Mouse (Mus musculus) neural tube, embryonic 11.5 days (tissue): ENCODE measurements at regions not wholly inside any gene's neighbourhood (a gene's known extent, or its start where the extent isn't known, plus 50 kb on each side); places are given as distances from the start of the nearest gene placed in this dataset.

ENCODE experiments used
- ATAC-seq: fragments of 200-750 bp; cut with Nextera tagmentation; 2 replicates; pipeline ENCODE4 v1.8.0; 2017; ENCODE audit warnings: moderate number of reproducible peaks, mild to moderate bottlenecking, moderate TSS enrichment, moderate library complexity; ENCODE audit not compliant: insufficient read depth, low FRiP score, low TSS enrichment
- DNase-seq: peaks from one replicate; pipeline ENCODE4 v3.0.0-alpha.2; 2015; ENCODE audit warnings: low spot score
- H3K27ac ChIP-seq: fragments of 300-500 bp; sonication (generic); 2 replicates; pipeline ENCODE4 v1.5.1; 2014; ENCODE audit warnings: low read depth, mild to moderate bottlenecking, low read length
- H3K27me3 ChIP-seq: fragments of 300-500 bp; sonication (generic); 2 replicates; pipeline ENCODE4 v1.6.1; 2014; ENCODE audit warnings: mild to moderate bottlenecking, low read length, mixed read lengths; ENCODE audit not compliant: control insufficient read depth, insufficient read depth
- H3K36me3 ChIP-seq: fragments of 300-500 bp; sonication (generic); 2 replicates; pipeline ENCODE4 v1.6.1; 2014; ENCODE audit warnings: mild to moderate bottlenecking, low read length, moderate library complexity, mixed read lengths; ENCODE audit not compliant: control insufficient read depth, insufficient read depth
- H3K4me1 ChIP-seq: fragments of 300-500 bp; sonication (generic); 2 replicates; pipeline ENCODE4 v1.6.1; 2014; ENCODE audit warnings: low read length, mixed read lengths; ENCODE audit not compliant: control insufficient read depth, insufficient read depth
- H3K4me2 ChIP-seq: fragments of 300-500 bp; sonication (generic); 2 replicates; pipeline ENCODE4 v1.6.1; 2014; ENCODE audit warnings: low read depth, mild to moderate bottlenecking, moderate library complexity
- H3K4me3 ChIP-seq: fragments of 300-500 bp; sonication (generic); 2 replicates; pipeline ENCODE4 v1.5.1; 2014; ENCODE audit warnings: low read depth, low read length
- H3K9ac ChIP-seq: fragments of 300-500 bp; sonication (generic); 2 replicates; pipeline ENCODE4 v1.6.1; 2014; ENCODE audit warnings: mild to moderate bottlenecking, low read length
- H3K9me3 ChIP-seq: fragments of 300-500 bp; sonication (generic); 2 replicates; pipeline ENCODE4 v1.6.1; 2016; ENCODE audit warnings: low read length; ENCODE audit not compliant: control insufficient read depth
- WGBS: fragments of 180-500 bp; shearing (Covaris S2); extraction: QIAGEN DNeasy Blood & Tissue Kit; methylation state at CpG from one replicate; pipeline ENCODE4 v1.1.7; 2014; 5-methylcytosine and 5-hydroxymethylcytosine counted together

DNA sequence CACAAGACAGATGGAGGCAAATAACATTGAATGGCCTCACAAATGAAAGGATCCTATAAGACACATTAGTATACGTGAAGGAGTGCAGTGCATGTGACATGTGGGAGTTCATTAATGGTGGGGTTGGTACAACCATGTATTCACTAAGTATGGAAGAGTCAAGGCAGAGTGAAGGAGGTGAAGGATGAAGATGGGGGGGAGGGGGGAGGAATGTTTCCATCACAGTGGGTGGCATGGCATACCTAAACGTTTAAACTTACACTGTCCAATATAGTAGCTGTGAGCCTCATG is 386.5 kb upstream of the Pik3r1 start:
- Histone ChIP-seq H3K27ac (no peak overlapping the region), H3K36me3 (no peaks in the 10 kb centered on the region), H3K9me3 (no peaks in the 10 kb centered on the region), H3K4me1 (no peaks in the 10 kb centered on the region), H3K4me2 (no peak overlapping the region), H3K9ac (no peak overlapping the region), H3K4me3 (no peak overlapping the region), H3K27me3 (no peaks in the 10 kb centered on the region)
- ATAC-seq (no peak), DNase-seq (no peak)
- WGBS: 47% methylated on average over 2 of the region's 2 CpGs

DNA sequence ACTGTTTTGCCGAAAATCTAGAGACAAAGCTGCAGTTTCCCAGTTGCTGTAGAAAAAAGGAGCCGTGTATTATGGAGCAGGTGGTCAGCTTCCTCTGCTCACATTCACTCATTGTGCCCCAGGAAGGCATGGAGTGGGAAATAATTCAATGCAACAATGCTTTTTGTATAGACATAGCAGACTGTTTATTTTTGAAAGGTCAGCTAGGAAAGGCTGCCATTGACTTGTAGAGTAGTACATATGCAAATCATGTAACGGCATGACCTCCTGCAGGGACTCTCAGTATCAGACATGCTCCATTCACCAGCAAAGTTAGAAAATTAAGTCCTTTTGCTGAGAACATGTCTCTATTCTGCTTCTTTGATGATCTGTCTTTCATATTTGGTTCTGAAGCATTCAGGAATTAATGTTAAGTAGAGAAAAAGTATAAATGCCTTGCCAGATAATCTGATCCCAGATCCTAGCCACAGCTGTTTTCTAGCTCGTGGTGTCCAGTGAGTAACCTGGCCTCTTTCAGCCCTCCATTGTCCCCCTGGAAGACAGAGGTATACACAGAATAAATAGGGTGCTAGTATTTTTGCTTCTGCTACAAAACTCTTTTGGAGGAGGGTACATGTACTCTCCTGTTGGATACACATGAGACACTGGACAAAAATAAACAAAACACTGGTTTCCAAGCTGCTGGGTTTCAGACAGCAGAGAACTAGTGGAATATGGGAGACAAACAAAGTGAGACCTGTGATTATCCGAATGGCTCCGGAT is 389.5 kb upstream of the Pik3r1 start:
- Histone ChIP-seq H3K9me3 (no peaks in the 10 kb centered on the region), H3K36me3 (no peaks in the 10 kb centered on the region), H3K4me3 (no peak overlapping the region), H3K27me3 (no peaks in the 10 kb centered on the region), H3K9ac (no peak overlapping the region), H3K4me1 (no peaks in the 10 kb centered on the region), H3K27ac (no peak overlapping the region), H3K4me2 (no peak overlapping the region)
- DNase-seq (no peak), ATAC-seq (peak; percentile 65)
- WGBS: 53% methylated on average over 6 of the region's 6 CpGs

DNA sequence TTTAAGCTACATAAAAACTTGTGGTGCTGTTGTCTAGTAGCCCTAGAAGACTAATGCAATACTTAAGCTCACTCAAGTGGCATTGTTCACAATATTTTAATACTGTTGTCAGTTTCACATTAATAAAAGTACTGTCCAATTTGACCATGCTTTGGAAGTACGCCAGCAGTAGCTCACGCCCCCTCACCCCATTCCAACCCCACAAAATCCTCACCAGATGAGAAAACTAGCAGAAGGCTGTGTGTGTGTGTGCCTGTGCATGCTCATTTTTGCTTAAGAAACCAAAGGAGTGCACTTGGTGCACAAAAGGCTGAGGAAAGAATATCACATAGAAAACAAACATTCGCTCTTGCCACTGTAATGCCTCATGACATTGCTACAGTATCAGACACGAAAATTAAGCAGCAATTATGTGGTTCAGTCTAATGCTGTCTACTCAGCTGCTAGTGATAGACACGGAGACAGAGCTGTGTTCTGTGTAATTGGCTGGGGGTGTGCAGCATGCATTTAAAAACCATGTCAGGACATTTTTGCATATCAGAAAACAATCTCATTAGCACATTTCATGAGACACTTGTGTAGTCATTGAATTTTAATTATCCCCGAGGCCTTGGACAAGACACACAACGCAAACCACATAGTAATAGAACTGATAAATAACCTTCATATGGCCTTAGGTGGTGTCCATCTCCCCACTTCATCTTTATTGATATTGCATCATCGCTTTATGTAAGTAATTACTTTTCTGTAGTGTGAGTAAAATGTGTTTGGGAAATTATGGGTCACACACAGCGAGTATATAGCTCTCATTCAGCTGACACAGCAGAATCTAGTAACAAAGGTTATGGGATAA is 405.6 kb upstream of the Pik3r1 start:
- no peak overlapping the region for H3K9ac ChIP-seq
- H3K27ac ChIP-seq: no peak overlapping the region
- H3K4me2 ChIP-seq: no peak overlapping the region
- no peak overlapping the region for H3K4me3 ChIP-seq
- no peaks in the 10 kb centered on the region for H3K4me1 ChIP-seq
- ATAC-seq: no peak
- no peaks in the 10 kb centered on the region for H3K9me3 ChIP-seq
- H3K36me3 ChIP-seq: no peaks in the 10 kb centered on the region
- WGBS: 84% methylated on average over 9 of the region's 9 CpGs
- no peak for DNase-seq
- H3K27me3 ChIP-seq: no peaks in the 10 kb centered on the region

DNA sequence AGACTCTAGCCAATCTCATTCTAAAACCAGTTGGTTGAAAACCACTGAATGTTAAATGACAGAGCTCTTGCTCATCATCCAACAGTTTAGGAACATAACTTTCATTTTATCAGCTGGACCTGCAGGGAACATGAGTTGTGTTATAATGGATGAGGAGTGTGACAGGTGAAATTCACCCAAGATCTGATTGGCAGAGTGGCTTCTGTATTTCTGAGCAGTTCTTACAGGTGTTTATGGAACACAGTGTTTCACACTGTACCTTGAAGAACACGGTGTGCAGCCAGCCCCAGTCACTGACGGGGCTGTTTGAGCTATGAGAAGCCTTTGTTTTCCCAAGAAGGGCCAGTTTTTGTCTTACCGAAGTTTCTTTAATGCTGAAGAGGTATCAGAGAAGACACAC is 406.4 kb upstream of the Pik3r1 start:
- DNase-seq (no peak), ATAC-seq (no peak)
- no peaks in the 10 kb centered on the region for H3K36me3 ChIP-seq
- no peaks in the 10 kb centered on the region for H3K4me1 ChIP-seq
- no peak overlapping the region for H3K9ac ChIP-seq
- H3K27ac ChIP-seq: no peak overlapping the region
- H3K27me3 ChIP-seq: no peaks in the 10 kb centered on the region
- no peaks in the 10 kb centered on the region for H3K9me3 ChIP-seq
- no peak overlapping the region for H3K4me2 ChIP-seq
- WGBS: 85% methylated on average over 3 of the region's 3 CpGs
- no peak overlapping the region for H3K4me3 ChIP-seq

DNA sequence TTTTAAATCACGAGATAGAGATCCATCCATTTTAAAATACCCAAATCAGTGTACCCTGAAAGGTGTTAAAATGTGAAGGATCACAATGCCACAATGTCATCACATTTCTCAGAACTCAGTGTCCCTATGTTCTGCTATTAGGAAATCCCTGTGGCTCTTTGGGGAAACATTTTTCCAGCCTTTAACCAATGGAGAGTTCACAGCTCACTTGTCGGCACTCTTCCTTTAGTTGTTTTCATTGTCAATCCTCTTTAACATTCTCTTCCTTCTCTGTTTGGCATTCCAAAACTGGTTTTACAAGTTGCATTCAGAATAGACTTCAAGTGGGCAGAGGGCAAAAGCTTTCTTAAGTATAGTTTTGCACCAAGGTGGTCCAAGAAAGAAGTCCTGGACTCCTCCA is 406.9 kb upstream of the Pik3r1 start:
- H3K27me3 ChIP-seq: no peaks in the 10 kb centered on the region
- ATAC-seq (no peak), DNase-seq (no peak)
- H3K9me3 ChIP-seq: no peaks in the 10 kb centered on the region
- H3K4me1 ChIP-seq: no peaks in the 10 kb centered on the region
- no peak overlapping the region for H3K4me3 ChIP-seq
- no peak overlapping the region for H3K4me2 ChIP-seq
- no peak overlapping the region for H3K9ac ChIP-seq
- no peaks in the 10 kb centered on the region for H3K36me3 ChIP-seq
- no peak overlapping the region for H3K27ac ChIP-seq
- WGBS: 93% methylated on average over 2 of the region's 2 CpGs

DNA sequence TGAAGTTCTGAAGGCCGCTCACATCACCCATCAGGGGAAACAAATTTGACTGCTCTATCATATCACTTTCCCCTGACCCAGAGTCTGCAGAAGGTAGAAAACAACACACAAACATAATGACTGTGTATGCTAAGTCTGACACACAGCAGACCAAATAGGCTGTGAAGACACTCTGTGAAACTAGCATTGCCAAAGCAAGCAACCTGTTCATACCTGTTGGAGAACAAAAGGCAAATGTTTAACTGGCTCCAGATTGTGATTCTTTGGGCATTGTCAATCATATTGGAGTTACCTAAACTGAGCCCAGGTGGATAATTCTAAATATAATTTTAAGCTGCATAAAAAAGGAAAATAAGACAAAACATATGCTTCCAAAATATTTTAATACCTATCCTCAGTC is 407.4 kb upstream of the Pik3r1 start:
- 81% methylated on average over 1 of the region's 1 CpGs for WGBS
- Histone ChIP-seq H3K36me3 (no peaks in the 10 kb centered on the region), H3K9me3 (no peaks in the 10 kb centered on the region), H3K9ac (no peak overlapping the region), H3K4me2 (no peak overlapping the region), H3K4me3 (no peak overlapping the region), H3K27ac (no peak overlapping the region), H3K27me3 (no peaks in the 10 kb centered on the region), H3K4me1 (no peaks in the 10 kb centered on the region)
- DNase-seq: no peak
- no peak for ATAC-seq

DNA sequence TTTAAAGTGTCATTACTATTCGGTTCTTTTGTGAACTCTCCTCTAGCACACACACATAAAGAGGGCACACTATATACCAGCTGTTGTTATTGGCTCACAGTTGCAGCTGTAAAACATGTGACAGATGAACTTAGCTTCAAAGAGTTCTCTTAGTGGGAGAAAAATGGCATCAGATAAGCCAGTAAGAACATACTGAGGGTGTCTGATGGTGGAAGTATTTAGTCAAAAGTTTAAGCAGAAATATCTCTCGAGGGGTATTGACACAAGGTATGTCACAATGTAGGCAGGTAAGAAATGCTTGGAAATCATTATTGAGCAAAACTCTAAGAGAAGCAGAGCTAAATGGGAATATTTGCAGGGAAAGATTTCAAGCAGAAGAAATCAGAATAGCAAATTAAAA is 408.4 kb upstream of the Pik3r1 start:
- no peak overlapping the region for H3K9ac ChIP-seq
- H3K27me3 ChIP-seq: no peaks in the 10 kb centered on the region
- no peaks in the 10 kb centered on the region for H3K36me3 ChIP-seq
- H3K27ac ChIP-seq: no peak overlapping the region
- DNase-seq: no peak
- no peak overlapping the region for H3K4me3 ChIP-seq
- ATAC-seq: no peak
- no peak overlapping the region for H3K4me2 ChIP-seq
- H3K4me1 ChIP-seq: no peaks in the 10 kb centered on the region
- H3K9me3 ChIP-seq: no peaks in the 10 kb centered on the region
- 81% methylated on average over 2 of the region's 2 CpGs for WGBS

DNA sequence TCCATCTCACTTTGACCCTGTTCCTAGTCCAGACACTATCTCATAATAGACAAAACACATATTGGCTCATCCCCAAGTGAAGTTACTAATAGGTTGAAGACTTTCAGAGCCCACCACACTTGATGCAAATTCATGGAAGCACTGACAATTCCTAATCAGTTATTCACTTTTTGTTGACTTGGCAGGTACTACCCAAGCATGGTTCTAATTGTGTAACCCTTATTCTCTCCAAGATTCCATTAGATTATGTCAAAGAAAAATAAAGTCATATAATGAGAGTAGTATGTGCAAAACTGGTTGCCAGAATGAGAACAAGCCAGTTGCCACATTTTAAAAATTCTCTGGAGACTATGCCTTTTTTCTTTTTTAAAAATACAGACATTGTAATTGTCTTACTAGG is 426.7 kb upstream of the Pik3r1 start:
- Histone ChIP-seq H3K9me3 (no peaks in the 10 kb centered on the region), H3K27me3 (no peaks in the 10 kb centered on the region), H3K9ac (no peak overlapping the region), H3K4me3 (no peak overlapping the region), H3K36me3 (no peaks in the 10 kb centered on the region), H3K27ac (no peak overlapping the region), H3K4me2 (no peak overlapping the region), H3K4me1 (no peaks in the 10 kb centered on the region)
- DNase-seq (no peak), ATAC-seq (no peak)

DNA sequence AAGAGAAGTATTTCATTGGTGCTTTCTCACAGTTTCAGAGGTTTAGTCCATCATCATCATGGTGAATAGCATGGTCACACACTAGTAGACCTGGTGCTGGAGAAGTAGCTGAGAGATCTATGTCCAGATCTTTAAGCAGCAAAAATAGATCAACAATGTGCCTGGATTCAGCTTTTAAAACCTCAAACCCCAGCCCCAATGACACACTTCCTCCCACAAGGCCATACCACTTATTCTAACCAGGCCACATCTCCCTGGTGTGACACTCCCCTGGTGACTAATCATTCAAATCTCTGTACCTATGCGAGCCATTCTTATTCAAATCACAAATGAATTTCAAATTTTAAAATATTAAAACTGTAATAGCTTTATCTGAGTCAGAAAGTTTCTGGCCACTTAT is 434.3 kb upstream of the Pik3r1 start:
- 95% methylated on average over 1 of the region's 1 CpGs for WGBS
- ATAC-seq: no peak

More for the DNA sequence above, 434.3 kb upstream of the Pik3r1 start:
- Histone ChIP-seq H3K9ac (no peak overlapping the region), H3K4me2 (no peak overlapping the region), H3K36me3 (no peaks in the 10 kb centered on the region), H3K4me1 (no peaks in the 10 kb centered on the region), H3K27me3 (no peaks in the 10 kb centered on the region), H3K27ac (no peak overlapping the region), H3K4me3 (no peak overlapping the region), H3K9me3 (no peaks in the 10 kb centered on the region)
- no peak for DNase-seq
